Mouse (Mus musculus) urinary bladder, postnatal 0 days (tissue): ENCODE results near the gene Sipa1l1. TPM values are rescaled to one million over a fixed set of nuclear protein-coding genes. Genes with fewer than 3 reads are reported as not detected.

Source experiments
- polyA plus RNA-seq: library from polyadenylated mRNA; unstranded; fragments of >200 nt; fragmentation: Nextera tagmentation; extraction: Ambion mirVana; gene quantifications from 2 replicates; pipeline ENCODE4 v1.2.1, GENCODE M21; 2015

The Sipa1l1 gene
- polyA plus RNA-seq: 11.4 and 13.8 TPM in 2 replicates

DNA sequence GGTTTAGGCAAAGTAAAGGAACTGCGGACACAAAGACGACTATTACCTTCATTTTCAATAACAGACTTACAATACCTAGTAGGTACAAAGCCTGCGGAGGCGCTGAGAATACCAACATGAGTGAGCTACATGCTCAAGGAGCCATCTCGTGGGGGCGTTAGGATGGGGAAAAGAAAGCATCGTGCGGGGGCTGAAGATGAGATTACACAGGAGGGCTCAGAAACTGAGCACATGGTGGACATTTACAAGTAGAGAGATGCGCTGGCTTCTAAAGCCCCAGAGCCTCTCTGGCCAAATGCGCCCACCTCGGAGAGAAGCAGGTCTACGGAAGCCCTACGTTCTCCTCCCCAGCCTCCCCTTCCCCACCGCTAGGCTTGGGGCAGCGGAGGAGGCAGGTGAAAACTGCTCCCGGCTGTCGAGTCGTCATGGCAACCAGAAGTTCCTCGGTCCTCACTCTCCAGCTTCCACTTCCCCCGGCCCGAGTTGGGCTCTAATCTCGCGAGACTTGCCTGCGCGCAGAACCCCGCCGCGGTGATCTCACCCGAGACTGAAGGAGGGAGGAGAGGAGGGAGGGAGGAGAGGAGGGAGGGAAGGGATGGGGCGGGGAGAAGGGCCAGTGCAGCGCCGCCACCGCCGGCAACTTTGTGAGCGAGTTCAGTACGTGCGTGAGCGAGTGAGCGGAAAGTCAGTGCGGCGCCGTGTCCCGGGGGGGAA, at the start of gene Sipa1l1:
Sipa1l1 (plus strand) TSS at position 501 of the 714 bp plus-strand sequence.

